Comparison of ENCODE assay signal across 10 mouse cellular contexts in the genomic region with DNA sequence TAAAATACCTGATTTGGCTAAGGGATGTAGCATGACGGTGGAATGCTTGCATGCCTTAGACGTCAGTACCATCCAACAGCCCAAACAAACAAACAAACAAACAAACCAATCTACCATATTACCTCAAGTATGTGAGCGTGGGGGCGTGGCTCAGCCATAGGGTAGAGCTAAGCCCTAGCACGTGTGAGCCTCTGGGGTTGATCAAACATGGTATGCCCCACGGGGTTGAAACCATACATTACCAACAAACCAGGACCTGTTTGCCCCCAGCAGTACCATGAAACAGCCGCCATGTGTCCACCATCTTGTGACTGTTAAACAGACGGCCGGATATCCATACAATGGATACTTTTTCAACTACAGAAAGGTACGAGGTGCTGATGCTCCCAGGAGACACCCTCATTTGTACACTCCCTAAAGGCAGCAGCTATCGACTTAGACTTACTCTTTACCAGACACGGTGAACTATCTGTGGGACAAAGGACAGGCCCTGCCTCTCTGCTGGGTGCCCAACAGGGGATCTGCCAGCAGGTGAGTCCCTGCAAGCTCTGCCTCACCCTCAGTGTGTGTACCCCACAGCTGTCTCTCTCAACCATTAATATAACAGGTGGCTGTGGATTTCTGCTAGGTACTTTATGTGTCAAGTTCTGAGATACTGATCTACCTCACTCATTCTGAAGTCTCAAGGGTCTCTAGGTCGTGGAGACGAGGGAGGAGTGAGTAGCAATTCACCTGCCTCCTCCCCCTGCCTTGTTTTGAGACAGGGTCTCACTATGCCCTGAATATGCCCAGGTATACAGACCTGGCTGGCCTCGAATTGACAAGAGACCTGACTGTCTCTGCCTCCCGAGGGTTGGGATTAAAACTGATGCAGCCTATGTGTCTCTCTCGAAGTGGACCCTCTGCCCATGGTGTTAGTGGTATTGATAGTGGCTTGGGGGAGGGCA. TPM values are rescaled to one million over a fixed set of nuclear protein-coding genes. Genes with fewer than 3 reads are reported as not detected.
DNase-seq lines count a peak whose midpoint lies in the region; ATAC-seq lines count a peak whose summit lies in the region.
"Had no signal": no experiment of that assay in that cellular context is flagged by ENCODE, and none has a peak within 500 bp of the region (broad histone marks: within the 10 kb centered on the region; RNA-seq: fewer than 3 reads in every experiment).

No protein-coding gene starts in this region.

- ATAC-seq in kidney, embryonic 15.5 days (replicated peaks; ENCODE audit: low FRiP score): no peak
- ATAC-seq: Patski had no signal

- H3K9ac ChIP-seq in kidney, embryonic 15.5 days: no peak overlapping the region
- H3K9ac ChIP-seq: hindbrain, embryonic 12.5 days had no signal

- no peaks in the 10 kb centered on the region for H3K27me3 ChIP-seq in kidney, embryonic 15.5 days
- H3K27me3 ChIP-seq: Patski had no signal

- 88% methylated on average over 17 of the region's 17 CpGs for WGBS in kidney, embryonic 15.5 days

- no peak overlapping the region for H3K4me2 ChIP-seq in kidney, embryonic 15.5 days
- H3K4me2 ChIP-seq: hindbrain, embryonic 12.5 days had no signal

- H3K4me1 ChIP-seq in kidney, embryonic 15.5 days: peaks cover 47% of the 10 kb centered on the region

- no peaks in the 10 kb centered on the region for H3K36me3 ChIP-seq in kidney, embryonic 15.5 days
- H3K36me3 ChIP-seq: hindbrain, embryonic 12.5 days had no signal

- no peaks in the 10 kb centered on the region for H3K9me3 ChIP-seq in kidney, embryonic 15.5 days (replicated peaks)

- H3K4me3 ChIP-seq in kidney, embryonic 15.5 days (replicated peaks): no peak overlapping the region
- H3K4me3 ChIP-seq: hindbrain, embryonic 12.5 days had no signal

- H3K27ac ChIP-seq in kidney, embryonic 15.5 days: peak overlapping the region; percentile 92; the same call in 1 of the 2 replicates
- H3K27ac ChIP-seq: hindbrain, embryonic 12.5 days had no signal

- no peak for DNase-seq in kidney, adult 11 months
- peak; percentile 38 for DNase-seq in R1 (ENCODE audit: low read depth, low spot score)
- peak; percentile 4 for DNase-seq in heart, postnatal 4 days
- DNase-seq in spleen, postnatal 4 days (ENCODE audit: low spot score in 2 of 2): peak; percentile 13 to 60
- DNase-seq in Muller cell, postnatal 12 days (ENCODE audit: inconsistent ontology term): no peak
- no peak for DNase-seq in neural tube, embryonic 10.5 days (ENCODE audit: extremely low spot score, low spot score)
- DNase-seq: lung, postnatal 36 days had no signal

RNA-seq across cellular contexts. Expression of a gene that starts 8.4 kb away (rescaled TPM):
- polyA plus RNA-seq in kidney, embryonic 15.5 days (2015; fragmentation: Nextera tagmentation; extraction: Ambion mirVana): 13.7 and 14.7 TPM in 2 replicates
- 10 to 100 TPM; 37.0 to 41.0 TPM for total RNA-seq in heart, postnatal 4 days (2021)

Comparison
In these comparisons a context has a peak if more than half of its experiments do, and no peak if none do; other contexts are left out.
1. DNase-seq: peak in R1 (single experiment), heart, postnatal 4 days (single experiment) and spleen, postnatal 4 days (2 of 2); none in kidney, adult 11 months (single experiment), Muller cell, postnatal 12 days (single experiment) and neural tube, embryonic 10.5 days (single experiment).